Mouse (Mus musculus) gastrocnemius, postnatal 14 days (tissue): ENCODE measurements around the gene Cers5. TPM values are rescaled to one million over a fixed set of nuclear protein-coding genes. Genes with fewer than 3 reads are reported as not detected.
"Not testable (repeated sequence)": the region's sequence is repeated elsewhere in the genome, so short reads cannot be mapped to it uniquely, and the experiment has no call there.

Source experiments
- DNase-seq: peaks from one replicate; pipeline ENCODE4 v3.0.0; 2021; ENCODE audit warnings: mixed read lengths
- intact Hi-C: fragments of 180-260 bp; cut with DNase I; formaldehyde crosslinking; loops from one replicate; pipeline ENCODE4 v1.15.1; 2025; ENCODE audit warnings: low total_unique reads
- long read RNA-seq, 2 experiments: library from polyadenylated mRNA; stranded (forward); transcript quantifications; one replicate each; pipeline ENCODE4 v2.0.0; 2021
- total RNA-seq, 2 experiments: library from RNA; stranded (reverse); gene quantifications; 2 replicates each; pipeline ENCODE4 v1.2.3; 2021

The Cers5 gene
- 10 to 100 TPM; 10.4 to 10.6 TPM for total RNA-seq
- long read RNA-seq, experiment 1, transcript Cers5-201 (10 exons, 2,096 nt): major isoform, 8 of 20 reads
- long read RNA-seq, experiment 1, partial matches to known transcripts: 0 of 20 reads
- long read RNA-seq, experiment 1, other reads (novel, unspliced or antisense): 10 of 20 reads
- long read RNA-seq, experiment 2, transcript Cers5-202 (11 exons, 2,775 nt): major isoform, 6 of 23 reads
- long read RNA-seq, experiment 2, transcript Cers5-201 (10 exons, 2,096 nt): major isoform, 6 of 23 reads
- long read RNA-seq, experiment 2, partial matches to known transcripts: 0 of 23 reads
- long read RNA-seq, experiment 2, other reads (novel, unspliced or antisense): 11 of 23 reads

DNA sequence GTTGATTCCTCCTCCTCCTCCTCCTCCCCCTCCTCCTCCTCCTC is at the start of gene Cers5:
TSS of gene Cers5 (minus strand) at position 5 of the 44 bp plus-strand sequence.
- intact Hi-C loops: loop anchor here (10.0 kb wide), 1 partner anchor 178 kb away; the partner anchor contains the start of gene Aqp5

DNA sequence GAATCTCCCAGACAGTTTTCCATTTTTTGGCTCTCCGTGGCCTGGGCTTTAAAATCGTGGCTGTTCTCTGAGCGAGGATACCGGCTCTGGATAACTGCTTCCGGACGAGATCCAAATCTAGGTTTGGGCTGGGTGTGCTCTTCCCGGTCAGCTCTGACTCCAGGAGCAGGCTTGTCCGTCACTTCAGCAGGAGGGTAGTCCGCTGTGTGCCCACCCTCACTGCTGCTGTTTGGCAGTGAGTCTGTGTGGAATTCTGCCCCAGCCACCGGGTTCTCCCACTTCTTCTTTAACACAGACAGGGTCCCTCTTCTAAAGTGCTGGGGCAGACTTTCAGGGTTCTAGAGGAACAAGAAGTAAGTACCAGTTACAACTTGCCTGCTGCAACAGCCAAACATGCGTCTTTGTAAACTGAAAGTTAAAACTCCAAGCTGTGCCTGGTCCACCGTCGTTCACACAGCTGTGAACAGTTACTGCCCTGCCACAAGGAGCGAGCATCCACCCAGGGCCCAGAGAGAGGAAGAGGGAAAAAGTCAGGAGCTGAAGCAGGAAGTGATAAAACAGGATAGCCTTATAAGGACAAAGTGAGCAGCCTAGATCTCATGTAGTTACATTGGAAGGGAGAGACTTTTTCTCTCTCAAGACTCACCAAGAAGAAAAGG is 47.1 kb upstream of the Cers5 start:
- intact Hi-C loops: no loop called here
- DNase-seq: peak; percentile 63

More for the DNA sequence above, at the start of gene Cers5:
- DNase-seq: not testable (repeated sequence)

DNA sequence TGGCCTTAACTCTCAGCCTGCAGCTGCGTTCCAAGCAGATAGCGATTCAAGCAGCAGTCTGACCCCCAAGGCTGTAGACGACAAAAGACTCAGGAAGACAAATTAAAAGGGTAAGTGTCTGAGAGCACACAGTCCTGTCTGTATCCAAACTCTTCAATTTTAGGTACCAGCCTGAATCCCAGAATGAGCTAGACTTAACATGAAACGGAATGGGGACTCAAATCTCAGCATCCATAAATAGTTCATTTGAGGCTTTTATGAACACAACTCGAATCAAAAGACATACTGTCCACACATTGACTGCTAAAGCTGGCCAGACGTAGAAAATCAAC is 46.4 kb upstream of the Cers5 start:
- intact Hi-C loops: no loop called here

DNA sequence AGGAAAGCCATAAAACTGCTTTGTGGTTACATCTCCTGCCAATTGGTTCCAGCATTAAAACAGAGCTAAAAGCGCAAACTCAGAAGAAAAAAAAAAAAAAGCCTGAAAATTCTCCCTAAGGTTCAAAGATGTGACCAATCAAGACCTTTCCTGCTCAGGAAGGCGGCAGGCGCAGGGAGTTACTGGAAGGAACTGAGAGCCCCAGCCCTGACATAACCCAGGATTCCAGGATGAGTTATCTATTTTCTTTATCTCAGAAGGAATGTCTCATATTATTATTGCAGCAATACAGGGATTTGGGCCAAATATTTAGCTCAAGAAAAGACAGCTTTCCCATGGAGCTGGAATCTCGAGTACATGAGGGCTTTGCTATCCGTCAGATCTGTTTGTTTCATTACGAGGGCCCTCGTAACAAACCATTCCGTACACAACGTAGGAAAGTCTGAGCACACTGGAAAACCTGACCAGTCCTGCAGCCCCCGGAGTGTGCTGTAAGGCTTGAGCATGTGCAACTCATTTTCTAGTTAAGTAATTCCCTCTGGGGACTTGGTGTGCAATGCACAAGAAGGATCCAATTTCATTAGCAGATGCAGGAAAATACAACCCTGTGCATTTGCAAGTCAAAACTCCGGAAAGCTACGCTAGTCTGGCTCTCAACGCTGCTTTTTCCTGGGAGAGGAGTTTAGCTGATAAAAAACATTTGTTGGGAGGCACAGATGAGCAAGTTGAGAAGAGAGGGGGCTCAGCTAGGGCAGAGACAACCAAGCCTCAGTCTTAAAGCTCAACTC is 45.8 kb upstream of the Cers5 start:
- peak; percentile 37 for DNase-seq
- intact Hi-C loops: no loop called here

More for the DNA sequence above, 46.4 kb upstream of the Cers5 start:
- DNase-seq: no peak

DNA sequence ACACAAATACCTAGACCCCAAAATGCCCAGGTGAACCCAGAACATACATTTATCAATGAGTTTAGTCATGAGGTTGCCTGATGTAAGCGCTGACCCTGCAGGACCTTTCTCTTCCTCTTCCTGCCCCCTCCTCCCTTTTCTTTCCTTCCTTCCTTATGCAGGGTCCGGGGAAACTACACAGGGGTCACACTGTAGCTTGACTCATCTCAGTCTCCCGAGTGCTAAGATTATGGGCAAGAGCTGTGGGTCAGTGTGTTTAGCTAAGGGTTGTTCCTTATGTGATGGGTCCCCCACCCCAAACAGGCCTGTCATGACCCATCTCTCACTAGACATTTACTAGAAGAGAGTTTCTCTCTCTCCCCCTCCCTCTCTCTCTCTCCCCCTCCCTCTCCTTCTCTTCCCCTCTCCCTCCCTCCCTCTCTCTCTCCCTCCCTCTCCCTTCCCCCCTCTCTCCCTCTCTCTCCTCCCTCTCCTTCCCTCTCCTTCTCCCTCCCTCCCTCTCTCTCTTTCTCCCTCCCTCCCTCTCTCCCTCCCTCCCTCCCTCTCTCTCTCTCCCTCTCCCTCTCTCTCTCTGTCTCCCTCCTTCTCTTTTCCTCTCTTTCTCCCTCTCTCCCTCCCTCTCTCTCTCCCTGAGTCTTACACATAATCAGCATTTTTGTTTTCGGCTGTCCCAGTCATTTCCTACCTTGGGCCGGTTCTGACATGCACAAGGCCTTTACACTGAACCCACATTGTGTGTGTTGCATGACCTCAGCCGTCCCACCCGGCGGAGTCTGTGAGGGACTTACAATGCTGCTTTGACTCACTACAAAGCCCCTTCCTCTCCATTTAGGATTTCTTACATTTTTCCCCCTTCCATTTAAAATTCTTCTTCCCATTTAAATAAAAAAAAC is 44.9 kb upstream of the Cers5 start:
- intact Hi-C loops: no loop called here
- no peak for DNase-seq

DNA sequence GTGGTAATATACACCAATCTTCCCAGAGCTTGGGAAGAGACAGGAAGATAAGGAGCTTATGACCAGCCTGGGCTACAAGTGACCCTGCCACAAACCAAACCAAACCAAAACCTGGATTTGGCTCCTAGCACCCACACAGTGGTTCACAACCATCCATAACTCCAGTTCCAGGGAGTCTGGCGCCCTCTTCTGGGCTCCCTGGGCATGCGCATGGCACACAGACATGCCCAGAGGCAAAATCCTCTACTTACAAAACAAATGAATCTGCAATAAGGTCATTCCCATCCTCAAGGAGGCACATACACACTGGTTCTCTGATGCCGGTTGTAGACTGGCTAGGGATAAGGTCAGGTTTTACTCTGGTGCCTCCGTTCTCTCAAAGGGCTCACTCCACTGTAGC is 43.3 kb upstream of the Cers5 start:
- intact Hi-C loops: no loop called here
- no peak for DNase-seq

DNA sequence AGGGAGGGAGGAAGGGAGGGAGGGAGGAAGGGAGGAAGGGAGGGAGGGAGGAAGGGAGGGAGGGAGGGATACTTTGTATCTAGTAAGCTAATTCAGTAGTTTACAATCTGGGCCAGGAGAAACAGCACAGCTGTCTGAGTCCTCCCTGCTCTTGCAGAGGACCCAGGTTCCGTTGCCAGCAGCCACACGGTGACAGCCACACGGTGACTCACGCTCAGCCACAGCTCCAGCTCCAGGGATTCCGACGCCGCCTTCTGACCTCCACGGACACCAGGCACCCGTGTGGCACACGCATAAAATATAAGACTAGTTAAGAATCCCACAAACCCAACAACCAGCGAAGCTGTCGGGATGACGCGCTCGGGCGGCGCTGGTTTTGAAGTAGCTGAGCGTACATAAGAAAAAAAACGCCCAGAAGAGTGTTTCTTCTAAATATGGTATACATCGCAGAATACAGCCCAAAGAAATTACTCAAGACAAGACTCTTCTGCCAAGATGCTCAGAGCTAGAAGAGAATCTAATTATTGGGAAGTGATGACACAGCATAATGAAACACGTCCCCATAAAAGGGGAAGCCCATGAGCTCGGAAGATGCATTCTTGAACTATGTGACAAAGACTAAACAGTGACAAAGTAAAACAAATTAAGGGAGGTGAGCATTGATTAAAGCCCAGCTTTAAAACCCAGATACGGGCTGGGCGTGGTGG is 42.0 kb upstream of the Cers5 start:
- DNase-seq: peak; percentile 66
- intact Hi-C loops: no loop called here

DNA sequence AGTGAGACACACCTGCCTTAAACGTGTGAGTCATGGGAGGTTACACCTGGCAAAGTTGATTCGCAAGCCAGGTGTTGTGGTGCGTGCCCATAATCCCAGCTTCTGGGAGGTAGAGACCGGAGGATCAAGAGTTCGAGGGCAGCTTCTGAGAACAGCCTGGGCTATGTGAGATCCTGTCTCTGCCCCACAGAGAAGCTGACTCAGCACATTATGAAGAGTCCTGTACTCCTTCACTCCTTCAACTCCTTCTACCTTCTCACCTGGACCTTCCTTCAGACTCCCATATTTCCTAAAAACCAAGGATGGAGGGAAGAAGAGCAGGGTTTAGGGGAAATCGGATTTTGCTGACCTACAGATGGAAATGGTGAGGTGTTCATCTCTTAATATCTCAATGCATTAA is 41.0 kb upstream of the Cers5 start:
- no peak for DNase-seq
- intact Hi-C loops: no loop called here

DNA sequence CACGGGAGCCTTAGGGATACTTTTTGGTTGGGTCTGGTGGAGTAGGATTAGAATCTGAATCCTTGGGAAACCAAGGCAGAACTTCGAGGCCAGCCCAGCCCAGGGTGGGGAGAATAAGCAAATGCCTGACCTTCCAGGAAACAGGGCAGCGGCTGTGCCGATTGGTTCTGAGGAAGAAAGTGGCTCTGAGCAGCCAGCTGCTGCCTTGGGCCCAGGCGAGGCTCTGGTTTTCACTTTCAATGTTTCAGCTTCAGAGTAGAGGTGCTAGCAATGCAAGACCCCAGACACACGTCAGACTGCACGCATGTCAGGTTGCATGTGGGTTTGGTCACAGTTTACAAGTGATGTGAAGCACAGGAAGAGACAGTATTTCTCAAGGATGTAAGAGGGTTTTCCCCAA is 39.4 kb upstream of the Cers5 start:
- intact Hi-C loops: no loop called here

DNA sequence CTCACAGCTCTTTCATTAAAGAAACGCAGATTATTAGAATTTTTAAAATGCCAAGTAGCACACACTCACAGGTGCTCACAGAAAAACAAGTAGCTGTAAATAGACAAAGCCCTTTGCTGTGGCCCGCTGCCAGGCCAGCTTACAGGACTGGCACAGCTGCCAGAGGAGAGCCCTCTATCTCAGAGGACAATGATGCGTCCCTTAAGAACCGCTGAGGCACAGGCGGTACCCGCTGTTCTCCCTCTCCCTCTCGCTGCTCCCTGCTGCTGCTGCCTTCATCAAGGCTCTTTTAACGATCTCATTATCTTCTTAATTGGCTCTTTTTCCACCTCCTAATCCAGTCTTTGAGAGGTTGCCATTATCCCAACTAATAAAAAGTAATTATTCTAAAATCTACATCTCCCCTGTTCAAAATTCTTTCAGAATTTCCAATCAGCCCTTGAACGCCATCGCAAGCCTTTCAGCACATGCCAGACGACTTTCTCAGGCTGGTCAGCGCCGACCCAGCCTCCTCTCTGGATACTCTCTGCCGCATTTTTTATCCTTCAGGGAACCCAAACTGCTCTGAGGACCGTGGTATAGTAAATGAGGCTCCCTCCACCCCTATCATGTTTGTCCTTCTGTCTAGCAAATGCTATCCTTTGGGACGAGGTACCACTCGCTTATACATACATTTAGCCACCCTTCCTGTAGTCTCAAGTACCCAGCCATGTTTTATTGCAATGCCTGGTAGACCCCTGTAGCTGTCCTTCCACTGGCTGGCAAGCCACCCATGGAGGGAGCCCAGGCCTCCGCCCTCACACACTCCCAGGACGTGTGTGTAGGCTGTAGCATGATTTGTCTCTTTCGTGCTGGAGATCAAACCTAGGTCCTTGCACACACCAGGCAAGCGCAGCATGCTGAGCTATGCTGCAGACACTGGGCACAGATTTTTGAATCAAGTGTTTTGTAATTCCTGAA is 35.4 kb upstream of the Cers5 start:
- DNase-seq: peak; percentile 23
- intact Hi-C loops: no loop called here

More for the DNA sequence above, 39.4 kb upstream of the Cers5 start:
- DNase-seq: no peak

DNA sequence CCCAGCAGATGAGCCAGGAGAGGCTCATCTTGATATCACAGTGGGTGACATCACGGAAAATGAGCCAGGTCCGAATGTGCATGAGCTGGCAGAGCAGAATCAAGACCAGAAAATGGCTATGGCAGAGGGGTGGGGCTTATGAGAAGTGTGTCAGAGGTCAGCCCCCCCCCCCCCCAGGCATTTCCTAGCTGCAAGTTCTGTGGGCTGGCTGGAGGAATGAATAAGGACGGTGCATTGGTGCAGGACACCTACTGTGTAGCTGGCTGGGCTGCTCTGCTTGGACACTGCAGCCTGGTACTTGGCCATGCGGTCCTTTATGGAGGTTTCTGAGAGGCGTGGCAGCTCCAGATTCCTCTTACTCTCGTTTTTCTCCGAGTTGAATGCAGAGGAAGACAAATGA is 33.5 kb upstream of the Cers5 start:
- intact Hi-C loops: no loop called here
- DNase-seq: no peak

DNA sequence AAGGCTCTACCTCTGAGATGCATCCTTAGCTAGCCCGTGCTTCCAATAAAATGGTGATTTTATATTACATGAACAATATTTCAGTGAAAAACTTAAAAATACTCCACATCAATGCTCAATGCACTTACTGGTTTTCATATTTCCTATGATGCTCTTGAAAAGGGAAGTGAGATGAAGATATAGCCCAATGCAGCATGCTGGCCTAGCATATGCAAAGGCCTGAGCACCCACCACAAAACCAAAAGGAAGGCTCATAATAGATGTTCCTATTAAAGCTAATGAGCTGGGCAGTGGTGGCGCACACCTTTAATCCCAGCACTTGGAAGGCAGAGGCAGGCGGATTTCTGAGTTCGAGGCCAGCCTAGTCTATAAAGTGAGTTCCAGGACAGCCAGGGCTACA is 33.0 kb upstream of the Cers5 start:
- intact Hi-C loops: no loop called here
- DNase-seq: no peak

DNA sequence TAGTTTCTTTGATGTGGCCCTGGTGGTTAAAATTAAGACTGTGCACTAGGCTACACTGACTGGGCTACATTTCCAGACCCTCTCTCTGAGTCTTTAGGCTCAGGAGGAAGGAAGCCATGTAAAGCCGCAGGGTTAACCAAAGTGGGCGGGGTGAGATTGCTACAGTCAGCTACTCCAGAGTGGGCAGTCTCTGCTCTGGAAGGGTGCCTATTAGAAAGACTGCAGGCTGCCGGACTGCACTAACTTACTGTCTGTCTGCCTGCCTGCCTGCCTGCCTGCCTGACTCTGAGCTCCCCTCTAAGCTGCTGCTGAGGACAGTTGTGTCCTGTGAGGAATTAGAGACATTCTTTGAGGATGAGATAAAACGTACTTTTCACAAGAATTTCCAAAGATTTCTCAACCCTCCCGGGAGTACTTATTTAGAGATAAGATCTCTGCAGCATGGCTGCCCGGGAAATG is 30.5 kb upstream of the Cers5 start:
- peak; percentile 52 for DNase-seq
- intact Hi-C loops: no loop called here

DNA sequence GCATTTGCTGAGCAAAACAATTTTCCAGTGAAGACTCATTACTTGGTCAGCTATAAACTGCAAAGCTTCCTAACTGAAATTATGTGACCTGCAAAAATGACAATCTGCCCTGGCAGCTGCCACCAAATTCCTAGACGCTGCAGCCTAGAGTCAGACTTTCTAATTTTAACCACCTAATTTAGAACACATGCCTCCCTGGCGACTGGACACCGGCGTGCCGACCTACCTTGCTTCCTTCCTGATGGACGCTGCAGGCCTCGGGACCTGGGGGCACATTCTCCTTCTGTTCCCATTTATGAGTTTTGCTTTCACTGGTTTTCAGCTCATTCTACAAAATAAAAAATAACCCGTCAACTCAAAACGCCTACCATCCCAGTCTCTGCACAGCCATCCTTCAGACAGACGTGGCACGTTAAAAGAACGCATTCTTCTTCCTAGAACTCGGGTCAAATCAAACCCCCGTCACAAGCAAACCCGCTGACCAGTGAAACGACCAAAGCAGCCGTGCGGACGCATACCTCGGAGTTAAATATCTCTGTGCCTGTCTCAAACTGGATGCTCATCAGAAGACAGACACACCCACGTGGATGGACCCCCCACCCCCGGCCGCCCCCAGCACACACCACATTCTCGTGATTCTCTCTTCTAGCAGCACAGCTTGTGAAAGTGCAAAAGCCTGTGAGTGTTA is 29.3 kb upstream of the Cers5 start:
- peak; percentile 43 for DNase-seq
- intact Hi-C loops: no loop called here

DNA sequence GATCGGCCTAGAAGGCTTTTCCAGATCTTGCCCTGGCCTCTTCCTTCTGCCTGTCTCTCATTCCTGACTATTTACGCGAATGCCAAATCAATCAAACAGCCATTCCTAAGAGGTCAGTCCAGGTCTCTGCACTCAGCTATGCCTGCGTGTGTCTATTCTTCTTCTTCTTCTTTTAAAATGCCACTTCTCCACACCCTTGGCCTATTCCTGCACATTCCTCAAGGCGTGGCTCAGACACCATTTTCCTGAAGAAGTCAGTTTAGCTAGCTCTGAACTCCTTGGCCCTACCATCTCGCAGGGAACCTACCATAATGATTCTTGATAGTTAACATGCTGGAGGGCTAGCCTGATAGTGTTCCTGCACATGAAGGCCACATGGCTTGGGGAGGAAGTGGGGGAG is 27.0 kb upstream of the Cers5 start:
- intact Hi-C loops: no loop called here
- no peak for DNase-seq

DNA sequence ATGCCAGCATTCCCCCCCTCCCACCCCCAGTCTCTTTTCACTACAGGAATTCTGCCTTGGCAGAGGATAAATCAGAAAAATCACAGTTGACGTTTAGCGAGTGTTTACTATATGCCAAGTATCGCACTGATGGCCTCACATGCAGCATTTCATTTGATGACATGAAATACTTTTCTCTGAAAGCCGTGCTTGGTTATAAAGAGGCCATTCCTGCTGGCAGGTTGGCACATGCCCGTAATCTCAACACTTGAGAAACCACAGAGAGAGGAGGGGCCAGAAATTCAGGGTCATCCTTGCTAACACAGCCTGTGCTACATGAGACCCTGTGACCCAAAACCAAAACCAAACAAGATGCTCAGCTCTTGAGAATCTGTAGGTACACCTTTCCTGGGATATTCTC is 25.2 kb upstream of the Cers5 start:
- intact Hi-C loops: no loop called here
- no peak for DNase-seq

DNA sequence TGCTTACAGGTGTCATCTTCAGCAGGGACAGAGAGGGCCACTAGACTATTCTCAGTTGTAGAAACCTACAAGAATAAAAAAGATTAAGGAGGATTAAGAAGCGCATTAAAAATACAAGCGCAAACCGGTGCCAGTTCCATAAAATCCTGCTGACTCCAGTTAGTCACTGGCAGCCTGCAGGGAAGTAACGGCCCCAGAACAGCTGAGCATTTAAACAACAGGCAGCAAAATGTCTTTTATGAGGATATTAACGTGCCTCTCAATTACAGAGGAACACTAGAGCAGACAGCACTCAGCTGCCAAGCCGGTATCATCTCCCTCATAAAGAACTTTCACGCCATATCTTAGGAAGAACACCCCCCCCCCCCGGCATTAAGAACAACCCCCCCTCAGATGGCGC is 24.1 kb upstream of the Cers5 start:
- intact Hi-C loops: no loop called here
- DNase-seq: no peak

DNA sequence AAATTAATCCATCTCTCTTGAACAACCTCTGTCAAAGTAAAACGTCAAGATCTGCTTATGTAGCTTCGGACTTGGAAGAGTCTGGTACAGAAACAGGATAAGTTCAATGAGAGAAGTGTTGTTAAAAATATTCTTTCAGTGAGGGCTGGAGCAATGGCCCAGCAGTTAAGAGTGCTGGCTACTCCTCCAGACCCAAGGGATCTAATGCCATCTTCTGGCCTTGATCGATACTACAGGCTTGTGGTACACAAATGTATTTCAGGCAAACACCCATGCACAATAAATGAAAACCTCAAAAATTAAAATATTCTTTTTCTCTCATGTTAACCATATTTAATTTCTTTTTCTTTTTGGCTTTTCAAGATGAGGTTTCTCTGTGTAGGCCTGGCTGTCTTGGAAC is 23.4 kb upstream of the Cers5 start:
- intact Hi-C loops: no loop called here
- no peak for DNase-seq
